Mouse (Mus musculus): ENCODE results near the gene Mroh2a. TPM values are rescaled to one million over a fixed set of nuclear protein-coding genes. Genes with fewer than 3 reads are reported as not detected.

Gene Mroh2a
- polyA plus RNA-seq, 1 experiment from 2014 or later: 0.68 TPM

DNA sequence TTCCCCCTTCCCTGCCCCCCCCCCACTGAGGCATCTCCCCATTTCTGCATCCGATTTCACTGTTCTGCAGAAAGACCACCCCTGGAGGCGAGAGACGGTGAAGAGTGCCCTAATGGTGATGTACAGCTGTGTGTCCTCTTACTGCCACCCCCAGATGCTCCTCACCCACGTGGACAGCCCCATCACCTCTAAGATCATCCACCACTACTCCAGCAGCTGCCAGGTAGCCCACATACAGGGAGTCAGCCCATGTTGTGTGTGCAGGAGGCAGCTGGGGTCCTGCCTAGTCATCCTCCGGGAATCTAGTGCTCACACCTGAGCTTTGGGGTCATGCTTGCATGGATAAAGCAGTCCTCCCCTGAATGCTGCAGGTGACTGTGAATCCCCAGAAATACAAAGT is 17.1 kb downstream of the Mroh2a start:
- Histone ChIP-seq H3K9me3 (peaks cover 99% of the 10 kb centered on the region), H3K4me3 (no peak overlapping the region), H3K27ac (replicated peaks) (no peak overlapping the region), H3K36me3 (no peaks in the 10 kb centered on the region), H3K9ac (no peak overlapping the region), H3K4me1 (replicated peaks) (no peaks in the 10 kb centered on the region), H3K4me2 (no peak overlapping the region), H3K27me3 (no peaks in the 10 kb centered on the region)
- ATAC-seq (ENCODE audit: low read depth): no peak
- 67% methylated on average over 5 of the region's 5 CpGs for WGBS

DNA sequence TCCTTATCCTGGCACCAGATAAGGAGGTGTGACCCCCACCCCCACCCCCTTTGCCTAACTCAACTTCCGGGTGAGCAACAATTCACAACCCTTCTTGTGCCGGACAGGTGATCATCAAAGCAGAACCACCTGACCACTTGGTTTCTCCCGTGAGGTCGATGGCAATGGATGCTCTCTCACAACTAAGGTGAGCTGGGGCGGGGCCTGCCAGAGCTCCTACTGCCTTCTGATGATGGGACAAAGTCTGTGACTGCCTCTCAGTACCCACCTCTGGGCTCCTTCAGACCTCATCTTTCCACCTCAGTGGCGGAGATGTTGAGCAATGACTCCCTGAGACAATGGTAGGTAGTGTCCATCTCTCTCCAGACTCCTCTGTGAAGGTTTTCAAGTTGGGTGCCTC is 19.1 kb downstream of the Mroh2a start:
- WGBS: 80% methylated on average over 6 of the region's 6 CpGs
- H3K27me3 ChIP-seq: no peaks in the 10 kb centered on the region
- no peak overlapping the region for H3K4me2 ChIP-seq
- no peaks in the 10 kb centered on the region for H3K4me1 ChIP-seq (replicated peaks)
- H3K4me3 ChIP-seq: no peak overlapping the region
- no peak overlapping the region for H3K27ac ChIP-seq (replicated peaks)
- peaks cover 99% of the 10 kb centered on the region for H3K9me3 ChIP-seq
- no peak overlapping the region for H3K9ac ChIP-seq
- no peaks in the 10 kb centered on the region for H3K36me3 ChIP-seq
- ATAC-seq (ENCODE audit: low read depth): no peak

DNA sequence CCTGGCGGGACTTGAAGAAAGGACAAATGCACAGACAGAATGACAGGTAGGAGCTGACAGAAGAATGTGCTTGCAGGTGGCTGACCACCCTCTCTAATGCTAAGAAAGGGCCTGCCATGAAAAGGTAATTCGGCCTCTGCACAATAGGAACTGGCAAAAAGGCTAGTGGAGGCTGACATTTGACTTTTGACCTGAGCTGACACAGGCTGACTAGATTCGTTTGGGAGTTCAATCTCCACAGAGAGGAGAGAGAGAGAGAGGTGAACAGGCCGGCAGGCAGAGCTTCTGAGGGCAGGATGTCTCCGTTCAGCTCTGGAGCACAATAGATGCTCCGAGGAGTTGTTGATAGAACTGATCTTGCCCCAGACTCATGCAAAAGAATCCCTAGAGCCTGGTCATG is 19.6 kb downstream of the Mroh2a start:
- Histone ChIP-seq H3K27ac (replicated peaks) (no peak overlapping the region), H3K4me2 (no peak overlapping the region), H3K9me3 (peaks cover 99% of the 10 kb centered on the region), H3K9ac (no peak overlapping the region), H3K4me1 (replicated peaks) (no peaks in the 10 kb centered on the region), H3K36me3 (no peaks in the 10 kb centered on the region), H3K4me3 (no peak overlapping the region), H3K27me3 (no peaks in the 10 kb centered on the region)
- 46% methylated on average over 6 of the region's 6 CpGs for WGBS
- no peak for ATAC-seq (ENCODE audit: low read depth)

DNA sequence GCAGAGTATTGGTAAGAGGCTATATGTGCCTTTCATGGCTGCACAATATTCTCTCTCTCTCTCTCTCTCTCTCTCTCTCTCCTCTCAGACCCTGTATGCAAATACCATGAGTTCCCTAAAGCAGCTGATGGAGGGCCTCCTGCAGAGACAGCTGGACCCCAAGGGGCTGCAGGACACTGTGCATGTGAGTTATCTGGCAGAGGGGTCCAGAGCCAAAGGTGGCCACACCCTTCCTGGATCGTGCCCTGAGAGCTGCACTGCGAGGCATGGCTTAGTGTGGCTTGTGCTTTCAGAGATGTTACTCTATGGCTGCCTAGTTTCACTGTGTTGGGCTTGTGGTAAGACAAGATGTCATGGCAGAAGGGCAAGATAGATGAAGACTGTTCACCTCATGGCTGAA is 20.9 kb downstream of the Mroh2a start:
- Histone ChIP-seq H3K36me3 (no peaks in the 10 kb centered on the region), H3K4me3 (no peak overlapping the region), H3K4me2 (no peak overlapping the region), H3K27me3 (no peaks in the 10 kb centered on the region), H3K9ac (no peak overlapping the region), H3K4me1 (replicated peaks) (no peaks in the 10 kb centered on the region), H3K27ac (replicated peaks) (no peak overlapping the region), H3K9me3 (peaks cover 97% of the 10 kb centered on the region)
- 50% methylated on average over 2 of the region's 2 CpGs for WGBS
- ATAC-seq (ENCODE audit: low read depth): no peak

DNA sequence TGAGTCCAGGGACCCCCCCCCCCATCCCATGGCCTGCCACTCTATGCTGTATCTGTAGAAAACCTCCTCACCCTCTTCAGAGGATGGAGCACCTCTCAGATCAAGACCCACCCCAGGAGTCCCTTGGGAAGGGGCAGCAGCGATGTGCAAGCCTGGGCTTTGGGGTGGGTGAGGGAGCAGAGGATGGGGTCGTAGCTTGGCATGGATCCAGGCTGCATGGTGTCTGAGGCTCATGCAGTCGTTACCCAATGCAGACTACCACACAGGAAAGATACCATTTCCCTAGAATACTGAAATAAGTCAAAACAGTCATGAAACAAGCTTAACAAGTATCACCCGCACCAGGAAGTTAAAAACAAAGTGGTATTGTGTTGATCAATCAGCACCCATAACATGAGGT is 21.9 kb downstream of the Mroh2a start:
- Histone ChIP-seq H3K9ac (no peak overlapping the region), H3K4me2 (no peak overlapping the region), H3K27ac (replicated peaks) (no peak overlapping the region), H3K4me1 (replicated peaks) (no peaks in the 10 kb centered on the region), H3K27me3 (no peaks in the 10 kb centered on the region), H3K4me3 (no peak overlapping the region), H3K9me3 (peaks cover 97% of the 10 kb centered on the region), H3K36me3 (no peaks in the 10 kb centered on the region)
- WGBS: 73% methylated on average over 4 of the region's 4 CpGs
- ATAC-seq (ENCODE audit: low read depth): no peak

DNA sequence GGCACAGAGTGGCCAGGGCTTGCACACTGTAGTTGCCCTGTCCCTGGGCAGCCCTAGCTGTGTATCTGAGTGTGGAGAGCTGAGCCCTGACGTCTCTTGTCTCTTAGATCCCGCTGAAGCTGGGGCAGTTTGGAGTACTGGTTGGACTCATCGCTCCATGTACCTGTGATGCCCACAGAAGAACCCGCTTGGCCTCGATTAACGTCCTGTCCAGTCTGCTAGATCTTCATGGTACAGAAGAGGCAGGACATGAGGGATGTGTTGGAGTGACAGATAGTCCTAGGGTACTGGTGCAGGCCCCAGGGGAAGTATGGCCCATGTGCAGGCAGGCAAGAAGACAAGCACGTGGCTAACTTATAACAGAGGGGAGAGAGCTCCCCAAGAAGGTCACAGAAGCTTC is 22.8 kb downstream of the Mroh2a start:
- Histone ChIP-seq H3K27me3 (no peaks in the 10 kb centered on the region), H3K9me3 (peaks cover 97% of the 10 kb centered on the region)
- WGBS: 80% methylated on average over 7 of the region's 7 CpGs

DNA sequence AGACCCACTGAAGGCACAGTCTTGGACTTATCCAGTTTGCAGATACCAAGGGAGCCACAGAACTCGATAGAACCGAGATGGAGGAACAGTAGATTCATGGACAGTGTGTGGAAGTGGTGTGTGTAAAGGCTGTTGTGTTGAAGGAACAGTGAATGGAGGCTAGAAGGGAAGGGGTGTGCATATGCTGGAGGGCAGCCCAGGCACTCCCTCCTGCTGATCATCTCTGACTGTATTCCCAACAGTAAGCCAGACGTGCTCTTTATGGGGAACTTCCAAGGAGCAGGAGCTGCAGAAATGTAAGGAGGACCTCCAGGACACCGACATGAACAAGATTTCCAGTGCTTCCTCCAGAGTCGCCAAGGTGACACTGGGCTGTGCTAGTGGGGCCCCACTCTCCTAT is 23.2 kb downstream of the Mroh2a start:
- no peaks in the 10 kb centered on the region for H3K4me1 ChIP-seq (replicated peaks)
- no peak overlapping the region for H3K9ac ChIP-seq
- H3K9me3 ChIP-seq: peaks cover 97% of the 10 kb centered on the region
- no peak overlapping the region for H3K4me3 ChIP-seq
- H3K36me3 ChIP-seq: no peaks in the 10 kb centered on the region
- ATAC-seq (ENCODE audit: low read depth): no peak
- H3K4me2 ChIP-seq: no peak overlapping the region
- H3K27me3 ChIP-seq: no peaks in the 10 kb centered on the region
- no peak overlapping the region for H3K27ac ChIP-seq (replicated peaks)
- WGBS: 81% methylated on average over 5 of the region's 5 CpGs

More for the DNA sequence above, 22.8 kb downstream of the Mroh2a start:
- ATAC-seq (ENCODE audit: low read depth): no peak
- no peaks in the 10 kb centered on the region for H3K4me1 ChIP-seq (replicated peaks)
- no peak overlapping the region for H3K4me2 ChIP-seq
- H3K9ac ChIP-seq: no peak overlapping the region
- no peak overlapping the region for H3K27ac ChIP-seq (replicated peaks)
- H3K4me3 ChIP-seq: no peak overlapping the region
- H3K36me3 ChIP-seq: no peaks in the 10 kb centered on the region

DNA sequence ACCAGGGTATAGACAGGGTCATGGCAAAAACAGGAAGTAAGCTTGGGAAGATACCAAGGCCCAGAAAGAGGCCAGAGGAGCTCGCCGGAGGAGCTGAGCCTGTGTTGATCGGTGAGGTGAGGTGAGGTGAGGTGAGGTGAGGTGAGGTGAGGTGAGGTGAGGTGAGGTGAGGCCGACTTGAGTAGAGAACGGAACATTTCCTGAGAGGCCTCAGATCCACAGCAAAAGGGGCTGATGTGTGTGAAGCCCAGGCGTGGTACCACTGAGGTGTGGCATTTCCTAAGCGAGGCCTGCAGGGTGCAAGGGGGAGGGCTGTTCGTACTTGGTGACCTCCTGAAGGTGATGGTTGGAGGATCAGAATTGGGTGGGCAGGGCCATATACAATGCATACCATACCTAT is 26.3 kb downstream of the Mroh2a start:
- Histone ChIP-seq H3K4me1 (replicated peaks) (no peaks in the 10 kb centered on the region), H3K4me3 (no peak overlapping the region), H3K27ac (replicated peaks) (no peak overlapping the region), H3K4me2 (no peak overlapping the region), H3K9me3 (peaks cover 97% of the 10 kb centered on the region), H3K27me3 (no peaks in the 10 kb centered on the region), H3K9ac (no peak overlapping the region), H3K36me3 (no peaks in the 10 kb centered on the region)
- ATAC-seq (ENCODE audit: low read depth): no peak
- 75% methylated on average over 8 of the region's 8 CpGs for WGBS

DNA sequence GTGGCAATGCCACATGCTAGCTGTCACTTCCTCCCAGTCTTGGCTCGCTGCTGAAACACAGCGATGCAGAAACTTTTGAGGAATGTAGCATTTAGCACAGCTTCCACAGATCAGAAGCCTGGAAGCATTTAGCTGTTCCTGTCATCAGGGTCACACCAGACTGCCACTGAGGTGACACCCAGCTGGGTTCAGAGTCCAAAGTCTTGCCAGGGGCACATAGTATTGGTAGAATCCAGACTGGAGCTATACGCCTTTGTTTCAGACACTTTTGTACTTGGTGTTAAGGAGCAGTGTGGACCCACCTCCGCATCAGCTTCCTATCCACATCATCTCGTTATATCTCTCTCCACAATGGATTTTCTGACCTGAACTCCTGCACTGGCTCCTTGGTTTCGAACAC is 26.8 kb downstream of the Mroh2a start:
- no peak for ATAC-seq (ENCODE audit: low read depth)
- no peaks in the 10 kb centered on the region for H3K4me1 ChIP-seq (replicated peaks)
- 76% methylated on average over 6 of the region's 6 CpGs for WGBS
- no peak overlapping the region for H3K9ac ChIP-seq
- H3K4me3 ChIP-seq: no peak overlapping the region
- H3K27ac ChIP-seq (replicated peaks): no peak overlapping the region
- no peak overlapping the region for H3K4me2 ChIP-seq
- H3K27me3 ChIP-seq: no peaks in the 10 kb centered on the region
- no peaks in the 10 kb centered on the region for H3K36me3 ChIP-seq
- peaks cover 97% of the 10 kb centered on the region for H3K9me3 ChIP-seq

DNA sequence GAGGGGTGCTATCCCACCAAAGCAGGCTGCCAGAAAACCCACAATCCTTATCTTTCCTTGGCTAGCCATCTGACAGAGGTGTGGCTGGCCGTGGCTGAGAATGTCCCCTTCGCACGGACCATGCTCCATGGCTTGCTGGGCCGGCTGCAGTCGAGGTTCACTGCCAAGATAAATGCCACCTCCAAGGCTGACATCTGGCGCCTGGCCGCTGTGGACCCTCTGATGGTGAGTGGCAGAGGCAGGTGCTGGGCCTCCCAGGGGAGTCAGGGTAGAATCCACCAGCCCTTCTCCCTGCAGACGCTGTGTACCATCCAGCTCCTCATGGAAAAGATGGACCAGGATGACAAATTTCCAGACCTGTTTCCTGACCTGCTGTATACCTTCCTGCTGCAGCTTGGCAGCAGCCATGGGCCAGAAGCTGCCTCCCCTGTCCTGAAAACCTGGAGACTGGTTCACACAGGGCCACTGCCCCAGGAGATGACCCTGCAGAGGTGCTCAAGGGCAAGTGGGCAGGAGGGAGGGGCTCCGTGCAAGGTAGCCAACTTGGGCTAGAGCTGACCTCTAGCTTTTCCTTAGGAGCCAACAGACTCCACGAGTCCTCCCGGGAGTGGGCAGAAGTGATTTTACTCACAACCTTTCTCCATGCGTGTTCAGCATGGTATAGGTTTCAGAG is 28.1 kb downstream of the Mroh2a start:
- H3K4me3 ChIP-seq: no peak overlapping the region

DNA sequence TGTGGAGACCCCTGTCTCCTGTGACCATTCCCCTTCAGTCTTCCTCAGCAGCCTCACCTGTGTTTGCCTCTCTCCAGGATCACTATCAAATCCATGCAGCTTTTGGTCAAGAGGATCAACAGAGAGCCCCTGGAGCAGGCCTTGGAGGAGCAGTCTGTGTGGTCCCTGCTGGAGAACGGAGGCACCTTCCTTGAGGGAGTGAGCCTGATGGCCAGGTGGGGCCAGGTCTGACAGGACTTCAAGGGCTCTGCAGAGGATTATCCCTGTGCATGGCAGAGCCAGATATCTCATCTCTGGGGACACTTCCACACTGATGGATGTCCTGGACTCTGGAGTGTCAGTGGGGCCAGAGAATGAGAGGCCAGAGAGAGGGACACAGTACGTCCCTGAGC is 28.7 kb downstream of the Mroh2a start:
- Histone ChIP-seq H3K27me3 (no peaks in the 10 kb centered on the region), H3K9me3 (peaks cover 78% of the 10 kb centered on the region), H3K27ac (replicated peaks) (no peak overlapping the region)

More for the DNA sequence above, 28.1 kb downstream of the Mroh2a start:
- 88% methylated on average over 12 of the region's 12 CpGs for WGBS
- Histone ChIP-seq H3K27ac (replicated peaks) (no peak overlapping the region), H3K4me1 (replicated peaks) (0 out of 2 replicates have a peak, but pooled peaks cover 9% of the 10 kb centered on the region), H3K27me3 (no peaks in the 10 kb centered on the region), H3K9me3 (peaks cover 83% of the 10 kb centered on the region), H3K9ac (no peak overlapping the region), H3K4me2 (no peak overlapping the region), H3K36me3 (peaks cover 9% of the 10 kb centered on the region)
- no peak for ATAC-seq (ENCODE audit: low read depth)

DNA sequence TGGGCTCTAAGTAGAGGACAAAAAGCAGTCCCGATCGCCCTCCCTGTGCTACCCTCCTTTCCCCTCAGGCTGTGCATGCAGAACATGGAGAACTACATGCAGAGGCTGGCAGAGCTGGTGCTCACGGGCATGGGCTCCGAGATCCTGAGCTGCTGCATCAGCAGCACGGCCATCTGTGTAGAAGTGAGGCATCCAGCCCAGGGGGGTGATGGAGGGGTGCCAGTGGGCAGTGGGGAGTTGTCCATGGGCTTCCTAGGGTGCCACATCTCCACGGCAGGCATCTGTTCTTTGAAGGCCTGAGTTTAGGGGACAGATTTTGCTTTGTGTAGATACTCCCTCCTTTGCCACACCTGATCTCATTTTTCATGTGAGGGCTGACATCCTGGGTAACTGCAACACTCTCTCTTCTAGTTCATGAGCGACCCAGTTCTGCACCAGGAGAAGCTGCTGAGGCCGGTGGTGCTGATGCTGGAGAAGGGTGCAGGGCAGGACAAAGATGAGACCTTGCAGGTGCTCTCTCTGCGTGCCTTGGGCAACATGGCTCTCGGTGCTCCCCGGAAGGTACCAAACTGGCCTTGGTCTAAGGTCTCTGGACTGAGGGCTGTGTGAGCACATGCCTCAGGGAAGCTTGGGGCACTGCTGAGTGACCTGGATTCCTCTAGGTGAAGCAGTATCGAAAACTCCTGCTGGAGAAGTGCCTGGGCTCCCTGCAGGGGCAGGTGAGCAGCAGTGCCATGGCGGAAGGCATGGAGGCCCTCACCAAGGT is 29.4 kb downstream of the Mroh2a start:
- H3K27ac ChIP-seq (replicated peaks): no peak overlapping the region
- H3K9me3 ChIP-seq: peaks cover 71% of the 10 kb centered on the region
- H3K4me2 ChIP-seq: no peak overlapping the region
- H3K4me3 ChIP-seq: no peak overlapping the region
- no peak for ATAC-seq (ENCODE audit: low read depth)
- 81% methylated on average over 13 of the region's 13 CpGs for WGBS
- no peak overlapping the region for H3K9ac ChIP-seq
- H3K27me3 ChIP-seq: no peaks in the 10 kb centered on the region
- H3K36me3 ChIP-seq: peaks cover 21% of the 10 kb centered on the region
- H3K4me1 ChIP-seq (replicated peaks): peaks cover 12% of the 10 kb centered on the region; the same call in 1 of the 2 replicates

More for the DNA sequence above, 28.7 kb downstream of the Mroh2a start:
- H3K4me1 ChIP-seq (replicated peaks): peaks cover 12% of the 10 kb centered on the region; the same call in 1 of the 2 replicates
- H3K4me2 ChIP-seq: no peak overlapping the region
- no peak overlapping the region for H3K4me3 ChIP-seq
- no peak for ATAC-seq (ENCODE audit: low read depth)
- H3K36me3 ChIP-seq: peaks cover 14% of the 10 kb centered on the region
- H3K9ac ChIP-seq: no peak overlapping the region
- WGBS: 61% methylated on average over 2 of the region's 2 CpGs

Data from neural tube, embryonic 13.5 days (tissue).